Mouse (Mus musculus) bone marrow, adult 2 months (tissue): Measurements from ENCODE around the gene Pafah1b2.

ENCODE experiments used
- CTCF ChIP-seq: fragments of 200-500 bp; IDR thresholded peaks from 2 replicates; pipeline ENCODE4 v1.5.1; 2011; ENCODE audit warnings: low read length, control low read depth; ENCODE audit not compliant: control insufficient read depth, insufficient read depth
- POLR2A ChIP-seq: fragments of 200-500 bp; IDR thresholded peaks from 2 replicates; pipeline ENCODE4 v1.6.1; 2011; ENCODE audit warnings: low read depth, mild to moderate bottlenecking, control low read depth, low read length, borderline replicate concordance; ENCODE audit not compliant: control insufficient read depth

GRCm38 (mm10) chr9:45999009-45999408, 13.5 kb downstream of the Pafah1b2 start:
- TF ChIP-seq POLR2A (no peak), CTCF (no peak)
